Comparison of ENCODE assay signal across 20 mouse cellular contexts in genomic region chr1:57717139-57717800, GRCm38 (mm10). TPM values are rescaled to one million over a fixed set of nuclear protein-coding genes. Genes with fewer than 3 reads are reported as not detected.
DNase-seq lines count a peak whose midpoint lies in the region; ATAC-seq and TF ChIP-seq lines count a peak whose summit lies in the region.
"Had no signal": no experiment of that assay in that cellular context is flagged by ENCODE, and none has a peak within 500 bp of the region (broad histone marks: within the 10 kb centered on the region; RNA-seq: fewer than 3 reads in every experiment).

No protein-coding gene starts in this region.

- H3K27ac ChIP-seq in intestine, embryonic 14.5 days (ENCODE audit: low read depth), result peak overlapping the region; percentile 67
- H3K27ac ChIP-seq in intestine, postnatal 0 days (ENCODE audit: low read depth, low read length), result no peak overlapping the region
- peak overlapping the region; percentile 88 for H3K27ac ChIP-seq in lung, embryonic 15.5 days
- peak overlapping the region; percentile 67 for H3K27ac ChIP-seq in intestine, embryonic 15.5 days
- H3K27ac ChIP-seq in stomach, embryonic 14.5 days (ENCODE audit: low read length), result peak overlapping the region; percentile 71
- H3K27ac ChIP-seq: embryonic facial prominence, embryonic 12.5 days; hindbrain, embryonic 14.5 days; left cerebral cortex, adult 2 months; liver, embryonic 14.5 days had no signal

- no peak overlapping the region for H3K4me3 ChIP-seq in intestine, embryonic 14.5 days (ENCODE audit: low read depth, low read length)
- no peak overlapping the region for H3K4me3 ChIP-seq in intestine, postnatal 0 days (ENCODE audit: low read depth, low read length)
- no peak overlapping the region for H3K4me3 ChIP-seq in lung, embryonic 15.5 days
- no peak overlapping the region for H3K4me3 ChIP-seq in intestine, embryonic 15.5 days (replicated peaks)
- no peak overlapping the region for H3K4me3 ChIP-seq in stomach, embryonic 14.5 days (ENCODE audit: low read depth, low read length)
- H3K4me3 ChIP-seq: embryonic facial prominence, embryonic 12.5 days; left cerebral cortex, adult 2 months; megakaryocyte, embryonic 14.5 days had no signal

- H3K4me1 ChIP-seq in intestine, embryonic 14.5 days (replicated peaks; ENCODE audit: control insufficient read depth, insufficient read depth, low read length), result peaks cover 17% of the 10 kb centered on the region
- no peaks in the 10 kb centered on the region; the same call in 1 of the 2 replicates for H3K4me1 ChIP-seq in intestine, postnatal 0 days (replicated peaks; ENCODE audit: control insufficient read depth, insufficient read depth, low read length)
- H3K4me1 ChIP-seq in lung, embryonic 15.5 days, result peaks cover 32% of the 10 kb centered on the region
- H3K4me1 ChIP-seq in intestine, embryonic 15.5 days (replicated peaks), result 0 out of 2 replicates have a peak, but pooled peaks cover 5% of the 10 kb centered on the region
- H3K4me1 ChIP-seq in stomach, embryonic 14.5 days (ENCODE audit: control insufficient read depth, insufficient read depth, low read length), result peaks cover 13% of the 10 kb centered on the region
- H3K4me1 ChIP-seq: megakaryocyte, embryonic 14.5 days had no signal

- H3K4me2 ChIP-seq in intestine, embryonic 14.5 days (ENCODE audit: low read length), result no peak overlapping the region
- H3K4me2 ChIP-seq in intestine, postnatal 0 days (replicated peaks; ENCODE audit: low read depth), result no peak overlapping the region
- H3K4me2 ChIP-seq in lung, embryonic 15.5 days, result no peak overlapping the region
- no peak overlapping the region for H3K4me2 ChIP-seq in intestine, embryonic 15.5 days (replicated peaks)
- no peak overlapping the region for H3K4me2 ChIP-seq in stomach, embryonic 14.5 days (replicated peaks; ENCODE audit: low read depth, low read length)
- H3K4me2 ChIP-seq: embryonic facial prominence, embryonic 12.5 days; hindbrain, embryonic 14.5 days had no signal

- H3K36me3 ChIP-seq in intestine, embryonic 14.5 days (ENCODE audit: control insufficient read depth, insufficient read depth, low read length), result no peaks in the 10 kb centered on the region
- H3K36me3 ChIP-seq in intestine, postnatal 0 days (ENCODE audit: control insufficient read depth, insufficient read depth), result no peaks in the 10 kb centered on the region
- no peaks in the 10 kb centered on the region for H3K36me3 ChIP-seq in lung, embryonic 15.5 days
- H3K36me3 ChIP-seq in intestine, embryonic 15.5 days, result no peaks in the 10 kb centered on the region
- no peaks in the 10 kb centered on the region for H3K36me3 ChIP-seq in stomach, embryonic 14.5 days (ENCODE audit: control insufficient read depth, insufficient read depth, low read length)
- H3K36me3 ChIP-seq: embryonic facial prominence, embryonic 12.5 days had no signal

- no peak for TF ChIP-seq CTCF in intestine, postnatal 0 days (IDR thresholded peaks at IDR 0.05; ENCODE audit: low read depth)

- DNase-seq in intestine, embryonic 14.5 days (ENCODE audit: low spot score), result peak; percentile 52
- DNase-seq in lung, adult 18-20 months, result no peak
- no peak for DNase-seq in liver
- no peak for DNase-seq in neural tube, embryonic 10.5 days (ENCODE audit: extremely low spot score, low spot score)
- DNase-seq: adrenal gland, postnatal 10 days; B cell, adult 2 months; cerebellum, adult 18-20 months; forebrain, postnatal 0 days; heart, postnatal 10 days; kidney, adult 8-10 months had no signal

- ATAC-seq in intestine, embryonic 14.5 days (replicated peaks; ENCODE audit: low FRiP score, low TSS enrichment, low read depth), result no peak
- no peak for ATAC-seq in intestine, postnatal 0 days
- ATAC-seq in lung, embryonic 15.5 days (ENCODE audit: borderline replicate concordance, extremely low read depth, low FRiP score, low TSS enrichment), result peak; percentile 76
- peak; percentile 56; the same call in 1 of the 2 replicates for ATAC-seq in intestine, embryonic 15.5 days
- 0 out of 2 replicates have a peak, but pooled peaks have one; percentile 37 for ATAC-seq in stomach, embryonic 14.5 days (ENCODE audit: insufficient number of reproducible peaks, insufficient read depth, low FRiP score, low read depth)
- ATAC-seq: forebrain, postnatal 0 days; midbrain, embryonic 16.5 days had no signal

- no peak overlapping the region for H3K9ac ChIP-seq in intestine, embryonic 14.5 days (ENCODE audit: low read length)
- H3K9ac ChIP-seq in intestine, postnatal 0 days (ENCODE audit: low read depth, low read length), result no peak overlapping the region
- no peak overlapping the region for H3K9ac ChIP-seq in lung, embryonic 15.5 days
- no peak overlapping the region for H3K9ac ChIP-seq in intestine, embryonic 15.5 days
- H3K9ac ChIP-seq in stomach, embryonic 14.5 days (replicated peaks; ENCODE audit: low read depth, low read length), result no peak overlapping the region
- H3K9ac ChIP-seq: embryonic facial prominence, embryonic 12.5 days; forebrain, postnatal 0 days; hindbrain, embryonic 14.5 days; liver, embryonic 14.5 days had no signal

- H3K27me3 ChIP-seq in intestine, embryonic 14.5 days (replicated peaks; ENCODE audit: control insufficient read depth, insufficient read depth, low read length), result no peaks in the 10 kb centered on the region
- no peaks in the 10 kb centered on the region for H3K27me3 ChIP-seq in intestine, postnatal 0 days (replicated peaks; ENCODE audit: control insufficient read depth, insufficient read depth, low read length)
- H3K27me3 ChIP-seq in lung, embryonic 15.5 days, result no peaks in the 10 kb centered on the region
- no peaks in the 10 kb centered on the region for H3K27me3 ChIP-seq in intestine, embryonic 15.5 days (replicated peaks)
- H3K27me3 ChIP-seq in stomach, embryonic 14.5 days (ENCODE audit: control insufficient read depth, insufficient read depth, low read length), result no peaks in the 10 kb centered on the region
- H3K27me3 ChIP-seq: embryonic facial prominence, embryonic 12.5 days; megakaryocyte, embryonic 14.5 days had no signal

- no peaks in the 10 kb centered on the region for H3K9me3 ChIP-seq in intestine, embryonic 14.5 days (ENCODE audit: control insufficient read depth, low read length)
- no peaks in the 10 kb centered on the region for H3K9me3 ChIP-seq in intestine, postnatal 0 days (ENCODE audit: control insufficient read depth)
- H3K9me3 ChIP-seq in lung, embryonic 15.5 days, result no peaks in the 10 kb centered on the region
- H3K9me3 ChIP-seq in intestine, embryonic 15.5 days, result no peaks in the 10 kb centered on the region
- no peaks in the 10 kb centered on the region for H3K9me3 ChIP-seq in stomach, embryonic 14.5 days (ENCODE audit: control insufficient read depth, low read depth, low read length)
- H3K9me3 ChIP-seq: embryonic facial prominence, embryonic 12.5 days had no signal

- 39% methylated on average over 5 of the region's 5 CpGs for WGBS in intestine, embryonic 14.5 days
- 45% methylated on average over 5 of the region's 5 CpGs for WGBS in intestine, postnatal 0 days
- WGBS in lung, embryonic 15.5 days, result 9% methylated on average over 5 of the region's 5 CpGs
- 46% methylated on average over 5 of the region's 5 CpGs for WGBS in intestine, embryonic 15.5 days
- WGBS in stomach, embryonic 14.5 days, result 24% methylated on average over 5 of the region's 5 CpGs

RNA-seq across cellular contexts. Expression of gene Spats2l, which starts 56.7 kb away (rescaled TPM):
- 77.3 and 82.5 TPM in 2 replicates for polyA plus RNA-seq in intestine, embryonic 14.5 days (2014; fragmentation: Nextera tagmentation; extraction: Ambion mirVana)
- polyA plus RNA-seq in intestine, postnatal 0 days (2015; fragmentation: Nextera tagmentation; extraction: Ambion mirVana), result 42.5 and 48.9 TPM in 2 replicates
- polyA plus RNA-seq in lung, embryonic 15.5 days (2015; fragmentation: Nextera tagmentation; extraction: Ambion mirVana), result 73.7 and 79.6 TPM in 2 replicates
- 61.4 and 70.9 TPM in 2 replicates for polyA plus RNA-seq in intestine, embryonic 15.5 days (2015; fragmentation: Nextera tagmentation; extraction: Ambion mirVana)
- polyA plus RNA-seq in stomach, embryonic 14.5 days (2014; fragmentation: Nextera tagmentation; extraction: Ambion mirVana), result 130 and 132 TPM in 2 replicates

Comparison
In these comparisons a context has a peak if more than half of its experiments do, and no peak if none do; other contexts are left out.
1. ATAC-seq: peak in lung, embryonic 15.5 days (single experiment), intestine, embryonic 15.5 days (single experiment) and stomach, embryonic 14.5 days (single experiment); none in intestine, embryonic 14.5 days (single experiment) and intestine, postnatal 0 days (single experiment).